Mouse (Mus musculus) kidney, postnatal 0 days (tissue): ENCODE measurements around the gene Ksr2. TPM values are rescaled to one million over a fixed set of nuclear protein-coding genes. Genes with fewer than 3 reads are reported as not detected.

Source experiments
- ATAC-seq: fragments of 200-750 bp; cut with Nextera tagmentation; replicated peaks from 2 replicates; pipeline ENCODE4 v1.8.0; 2017; ENCODE audit warnings: low read depth, moderate number of reproducible peaks, moderate TSS enrichment, moderate library complexity; ENCODE audit not compliant: low FRiP score
- DNase-seq: peaks from one replicate; pipeline ENCODE4 v3.0.0-alpha.2; 2016; ENCODE audit warnings: low spot score
- H3K27ac ChIP-seq: fragments of 300-500 bp; sonication (generic); 2 replicates; pipeline ENCODE4 v1.5.1; 2014; ENCODE audit warnings: mild to moderate bottlenecking
- H3K27me3 ChIP-seq: fragments of 300-500 bp; sonication (generic); 2 replicates; pipeline ENCODE4 v1.6.1; 2014; ENCODE audit warnings: low read length, mixed read lengths; ENCODE audit not compliant: insufficient read depth
- H3K36me3 ChIP-seq: fragments of 300-500 bp; sonication (generic); 2 replicates; pipeline ENCODE4 v1.6.1; 2014; ENCODE audit warnings: low read length, mixed read lengths; ENCODE audit not compliant: insufficient read depth
- H3K4me1 ChIP-seq: fragments of 300-500 bp; sonication (generic); replicated peaks from 2 replicates; pipeline ENCODE4 v1.6.1; 2014; ENCODE audit warnings: antibody characterized with exemption, low read length, mixed read lengths; ENCODE audit not compliant: insufficient read depth
- H3K4me2 ChIP-seq: fragments of 300-500 bp; sonication (generic); 2 replicates; pipeline ENCODE4 v1.6.1; 2014; ENCODE audit warnings: mild to moderate bottlenecking, low read length, moderate library complexity, mixed read lengths
- H3K4me3 ChIP-seq: fragments of 300-500 bp; sonication (generic); replicated peaks from 2 replicates; pipeline ENCODE4 v1.5.1; 2014; ENCODE audit warnings: low read depth, low read length
- H3K9ac ChIP-seq: fragments of 300-500 bp; sonication (generic); 2 replicates; pipeline ENCODE4 v1.6.1; 2014; ENCODE audit warnings: low read depth, low read length
- H3K9me3 ChIP-seq: fragments of 300-500 bp; sonication (generic); replicated peaks from 2 replicates; pipeline ENCODE4 v1.6.1; 2016; ENCODE audit warnings: low read length, inconsistent platforms, mixed read lengths
- CTCF ChIP-seq: IDR thresholded peaks from 2 replicates; pipeline ENCODE4 v1.5.1; 2016; ENCODE audit warnings: antibody characterized with exemption, low read depth, mild to moderate bottlenecking, moderate library complexity
- WGBS: fragments of 180-500 bp; shearing (Covaris S2); extraction: QIAGEN DNeasy Blood & Tissue Kit; methylation state at CpG from one replicate; pipeline ENCODE4 v1.1.7; 2014; 5-methylcytosine and 5-hydroxymethylcytosine counted together
- polyA plus RNA-seq: library from polyadenylated mRNA; unstranded; fragments of >200 nt; fragmentation: Nextera tagmentation; extraction: Ambion mirVana; gene quantifications from 2 replicates; pipeline ENCODE4 v1.2.1, GENCODE M21; 2015

Gene Ksr2
- polyA plus RNA-seq, 1 experiment from 2014 or later: 0.71 TPM

GRCm38 (mm10) chr5:117711636-117712035, 297.8 kb downstream of the Ksr2 start:
- no peaks in the 10 kb centered on the region for H3K36me3 ChIP-seq
- no peak for TF ChIP-seq CTCF
- H3K4me3 ChIP-seq: no peak overlapping the region
- WGBS: 50% methylated on average over 10 of the region's 10 CpGs
- ATAC-seq (no peak), DNase-seq (no peak)
- H3K9me3 ChIP-seq: no peaks in the 10 kb centered on the region
- no peaks in the 10 kb centered on the region for H3K27me3 ChIP-seq
- H3K27ac ChIP-seq: no peak overlapping the region
- no peak overlapping the region for H3K4me2 ChIP-seq
- no peak overlapping the region for H3K9ac ChIP-seq
- H3K4me1 ChIP-seq: no peaks in the 10 kb centered on the region

- no peak overlapping the region for H3K9ac ChIP-seq
- no peak overlapping the region for H3K4me2 ChIP-seq
- DNase-seq (no peak), ATAC-seq (no peak)
- H3K9me3 ChIP-seq: no peaks in the 10 kb centered on the region
- H3K4me1 ChIP-seq: no peaks in the 10 kb centered on the region
- H3K27me3 ChIP-seq: no peaks in the 10 kb centered on the region
- H3K36me3 ChIP-seq: no peaks in the 10 kb centered on the region
- WGBS: 56% methylated on average over 12 of the region's 12 CpGs
- no peak overlapping the region for H3K4me3 ChIP-seq
- H3K27ac ChIP-seq: no peak overlapping the region
- TF ChIP-seq CTCF: no peak
Measured at GRCm38 (mm10) chr5:117712207-117712606, 298.4 kb downstream of the Ksr2 start.

- H3K9me3 ChIP-seq: no peaks in the 10 kb centered on the region
- no peak overlapping the region for H3K4me2 ChIP-seq
- WGBS: 77% methylated on average over 9 of the region's 9 CpGs
- H3K36me3 ChIP-seq: no peaks in the 10 kb centered on the region
- no peaks in the 10 kb centered on the region for H3K4me1 ChIP-seq
- no peak overlapping the region for H3K4me3 ChIP-seq
- H3K27ac ChIP-seq: no peak overlapping the region
- TF ChIP-seq CTCF: no peak
- no peak overlapping the region for H3K9ac ChIP-seq
- DNase-seq (no peak), ATAC-seq (no peak)
- no peaks in the 10 kb centered on the region for H3K27me3 ChIP-seq
Measured at GRCm38 (mm10) chr5:117717120-117717519, 303.3 kb downstream of the Ksr2 start.

GRCm38 (mm10) chr5:117723316-117723715, 309.5 kb downstream of the Ksr2 start:
- H3K27ac ChIP-seq: no peak overlapping the region
- H3K4me1 ChIP-seq: no peaks in the 10 kb centered on the region
- WGBS: 88% methylated on average over 4 of the region's 4 CpGs
- no peak overlapping the region for H3K4me3 ChIP-seq
- no peak for TF ChIP-seq CTCF
- no peaks in the 10 kb centered on the region for H3K9me3 ChIP-seq
- no peaks in the 10 kb centered on the region for H3K36me3 ChIP-seq
- H3K9ac ChIP-seq: no peak overlapping the region
- no peak for DNase-seq
- no peak overlapping the region for H3K4me2 ChIP-seq
- no peaks in the 10 kb centered on the region for H3K27me3 ChIP-seq
- no peak for ATAC-seq

GRCm38 (mm10) chr5:117726548-117726947, 312.7 kb downstream of the Ksr2 start:
- no peak for ATAC-seq

GRCm38 (mm10) chr5:117727138-117727537, 313.3 kb downstream of the Ksr2 start:
- Histone ChIP-seq H3K36me3 (no peaks in the 10 kb centered on the region), H3K27ac (no peak overlapping the region), H3K4me1 (0 out of 2 replicates have a peak, but pooled peaks cover 1% of the 10 kb centered on the region), H3K27me3 (no peaks in the 10 kb centered on the region), H3K4me3 (no peak overlapping the region), H3K9ac (no peak overlapping the region), H3K4me2 (no peak overlapping the region), H3K9me3 (no peaks in the 10 kb centered on the region)
- TF ChIP-seq CTCF: no peak
- no peak for DNase-seq
- no peak for ATAC-seq
- 38% methylated on average over 7 of the region's 7 CpGs for WGBS

More at GRCm38 (mm10) chr5:117726548-117726947, 312.7 kb downstream of the Ksr2 start:
- Histone ChIP-seq H3K4me1 (no peaks in the 10 kb centered on the region), H3K4me3 (no peak overlapping the region), H3K9ac (no peak overlapping the region), H3K27me3 (no peaks in the 10 kb centered on the region), H3K4me2 (no peak overlapping the region), H3K36me3 (no peaks in the 10 kb centered on the region), H3K9me3 (no peaks in the 10 kb centered on the region), H3K27ac (no peak overlapping the region)
- 49% methylated on average over 6 of the region's 6 CpGs for WGBS
- no peak for DNase-seq
- TF ChIP-seq CTCF: no peak

- H3K9ac ChIP-seq: no peak overlapping the region
- H3K27me3 ChIP-seq: no peaks in the 10 kb centered on the region
- H3K4me3 ChIP-seq: no peak overlapping the region
- H3K4me1 ChIP-seq: 0 out of 2 replicates have a peak, but pooled peaks cover 3% of the 10 kb centered on the region
- TF ChIP-seq CTCF: no peak
- no peaks in the 10 kb centered on the region for H3K9me3 ChIP-seq
- H3K36me3 ChIP-seq: no peaks in the 10 kb centered on the region
- ATAC-seq (no peak), DNase-seq (no peak)
- no peak overlapping the region for H3K27ac ChIP-seq
- H3K4me2 ChIP-seq: no peak overlapping the region
- 64% methylated on average over 6 of the region's 6 CpGs for WGBS
Measured at GRCm38 (mm10) chr5:117731311-117731710, 317.5 kb downstream of the Ksr2 start.
